Mouse (Mus musculus): Measurements from ENCODE around the gene Zfp292. TPM values are rescaled to one million over a fixed set of nuclear protein-coding genes. Genes with fewer than 3 reads are reported as not detected.

The Zfp292 gene
- polyA plus RNA-seq, 1 experiment from 2014 or later: 23.1 TPM

GRCm38 (mm10) chr4:34842826-34843225 is 39.9 kb downstream of the Zfp292 start:
- Histone ChIP-seq H3K9ac (no peak overlapping the region), H3K4me2 (no peak overlapping the region), H3K4me1 (replicated peaks) (peaks cover 10% of the 10 kb centered on the region; the same call in 1 of the 2 replicates), H3K27me3 (no peaks in the 10 kb centered on the region), H3K9me3 (no peaks in the 10 kb centered on the region), H3K36me3 (peaks cover 11% of the 10 kb centered on the region; the same call in 1 of the 2 replicates), H3K4me3 (no peak overlapping the region), H3K27ac (replicated peaks) (no peak overlapping the region)
- 91% methylated on average over 3 of the region's 3 CpGs for WGBS
- no peak for ATAC-seq (ENCODE audit: low FRiP score, low read depth)

GRCm38 (mm10) chr4:34831496-34831895 is 51.3 kb downstream of the Zfp292 start:
- Histone ChIP-seq H3K9me3 (no peaks in the 10 kb centered on the region), H3K4me3 (no peak overlapping the region), H3K4me1 (replicated peaks) (no peaks in the 10 kb centered on the region), H3K27me3 (no peaks in the 10 kb centered on the region), H3K36me3 (peaks cover 4% of the 10 kb centered on the region; the same call in 1 of the 2 replicates), H3K4me2 (no peak overlapping the region), H3K27ac (replicated peaks) (no peak overlapping the region), H3K9ac (no peak overlapping the region)
- WGBS: 92% methylated on average over 4 of the region's 4 CpGs
- no peak for ATAC-seq (ENCODE audit: low FRiP score, low read depth)

- Histone ChIP-seq H3K27me3 (no peaks in the 10 kb centered on the region), H3K36me3 (no peaks in the 10 kb centered on the region), H3K9ac (no peak overlapping the region), H3K9me3 (no peaks in the 10 kb centered on the region), H3K4me2 (no peak overlapping the region), H3K4me1 (replicated peaks) (no peaks in the 10 kb centered on the region), H3K27ac (replicated peaks) (no peak overlapping the region), H3K4me3 (no peak overlapping the region)
- no peak for ATAC-seq (ENCODE audit: low FRiP score, low read depth)
- WGBS: 91% methylated on average over 3 of the region's 3 CpGs
Observed at GRCm38 (mm10) chr4:34829456-34829855, 53.3 kb downstream of the Zfp292 start.

GRCm38 (mm10) chr4:34823901-34824300 is 58.9 kb downstream of the Zfp292 start:
- no peak overlapping the region for H3K27ac ChIP-seq (replicated peaks)
- H3K4me1 ChIP-seq (replicated peaks): no peaks in the 10 kb centered on the region
- WGBS: 79% methylated on average over 1 of the region's 1 CpGs
- H3K27me3 ChIP-seq: no peaks in the 10 kb centered on the region
- no peaks in the 10 kb centered on the region for H3K9me3 ChIP-seq
- no peak for ATAC-seq (ENCODE audit: low FRiP score, low read depth)
- H3K36me3 ChIP-seq: peaks cover 5% of the 10 kb centered on the region
- H3K4me3 ChIP-seq: no peak overlapping the region
- no peak overlapping the region for H3K9ac ChIP-seq
- no peak overlapping the region for H3K4me2 ChIP-seq

GRCm38 (mm10) chr4:34819904-34820303 is 62.9 kb downstream of the Zfp292 start:
- H3K9me3 ChIP-seq: no peaks in the 10 kb centered on the region
- H3K27me3 ChIP-seq: no peaks in the 10 kb centered on the region
- H3K36me3 ChIP-seq: peaks cover 25% of the 10 kb centered on the region
- H3K4me3 ChIP-seq: no peak overlapping the region
- H3K27ac ChIP-seq (replicated peaks): no peak overlapping the region
- H3K4me1 ChIP-seq (replicated peaks): no peaks in the 10 kb centered on the region
- no peak for ATAC-seq (ENCODE audit: low FRiP score, low read depth)
- WGBS: 94% methylated on average over 4 of the region's 4 CpGs
- H3K4me2 ChIP-seq: no peak overlapping the region
- no peak overlapping the region for H3K9ac ChIP-seq

- peaks cover 16% of the 10 kb centered on the region for H3K36me3 ChIP-seq
- H3K9me3 ChIP-seq: no peaks in the 10 kb centered on the region
- no peaks in the 10 kb centered on the region for H3K27me3 ChIP-seq
- no peaks in the 10 kb centered on the region for H3K4me1 ChIP-seq (replicated peaks)
- WGBS: 75% methylated on average over 14 of the region's 14 CpGs
- no peak overlapping the region for H3K9ac ChIP-seq
- H3K27ac ChIP-seq (replicated peaks): no peak overlapping the region
- H3K4me3 ChIP-seq: no peak overlapping the region
- peak; percentile 63; the same call in 1 of the 2 replicates for ATAC-seq (ENCODE audit: low FRiP score, low read depth)
- no peak overlapping the region for H3K4me2 ChIP-seq
Observed at GRCm38 (mm10) chr4:34801166-34802034, 81.4 kb downstream of the Zfp292 start.

- no peak overlapping the region for H3K9ac ChIP-seq
- H3K4me3 ChIP-seq: no peak overlapping the region
- no peaks in the 10 kb centered on the region for H3K4me1 ChIP-seq (replicated peaks)
- no peak for ATAC-seq (ENCODE audit: low FRiP score, low read depth)
- H3K27me3 ChIP-seq: no peaks in the 10 kb centered on the region
- H3K4me2 ChIP-seq: no peak overlapping the region
- no peak overlapping the region for H3K27ac ChIP-seq (replicated peaks)
- 93% methylated on average over 2 of the region's 2 CpGs for WGBS
- H3K36me3 ChIP-seq: no peaks in the 10 kb centered on the region
- no peaks in the 10 kb centered on the region for H3K9me3 ChIP-seq
Observed at GRCm38 (mm10) chr4:34798005-34798404, 84.8 kb downstream of the Zfp292 start.

GRCm38 (mm10) chr4:34797294-34797983 is 85.3 kb downstream of the Zfp292 start:
- ATAC-seq (ENCODE audit: low FRiP score, low read depth): no peak
- Histone ChIP-seq H3K4me2 (no peak overlapping the region), H3K4me3 (no peak overlapping the region), H3K36me3 (no peaks in the 10 kb centered on the region), H3K27ac (replicated peaks) (no peak overlapping the region), H3K9ac (no peak overlapping the region), H3K9me3 (no peaks in the 10 kb centered on the region), H3K4me1 (replicated peaks) (no peaks in the 10 kb centered on the region), H3K27me3 (no peaks in the 10 kb centered on the region)
- WGBS: 83% methylated on average over 8 of the region's 8 CpGs

GRCm38 (mm10) chr4:34796294-34796693 is 86.5 kb downstream of the Zfp292 start:
- Histone ChIP-seq H3K4me1 (replicated peaks) (no peaks in the 10 kb centered on the region), H3K27ac (replicated peaks) (no peak overlapping the region), H3K9ac (no peak overlapping the region), H3K4me3 (no peak overlapping the region), H3K4me2 (no peak overlapping the region), H3K36me3 (no peaks in the 10 kb centered on the region), H3K27me3 (no peaks in the 10 kb centered on the region), H3K9me3 (no peaks in the 10 kb centered on the region)
- 78% methylated on average over 5 of the region's 5 CpGs for WGBS
- ATAC-seq (ENCODE audit: low FRiP score, low read depth): 0 out of 2 replicates have a peak, but pooled peaks have one; percentile 54

- no peak overlapping the region for H3K4me2 ChIP-seq
- H3K36me3 ChIP-seq: no peaks in the 10 kb centered on the region
- no peak for ATAC-seq (ENCODE audit: low FRiP score, low read depth)
- no peak overlapping the region for H3K27ac ChIP-seq (replicated peaks)
- no peak overlapping the region for H3K4me3 ChIP-seq
- H3K27me3 ChIP-seq: no peaks in the 10 kb centered on the region
- H3K9me3 ChIP-seq: no peaks in the 10 kb centered on the region
- WGBS: 90% methylated on average over 3 of the region's 3 CpGs
- no peak overlapping the region for H3K9ac ChIP-seq
- H3K4me1 ChIP-seq (replicated peaks): no peaks in the 10 kb centered on the region
Observed at GRCm38 (mm10) chr4:34786476-34786875, 96.3 kb downstream of the Zfp292 start.

GRCm38 (mm10) chr4:34785646-34786045 is 97.1 kb downstream of the Zfp292 start:
- H3K27me3 ChIP-seq: no peaks in the 10 kb centered on the region
- no peaks in the 10 kb centered on the region for H3K4me1 ChIP-seq (replicated peaks)
- no peak overlapping the region for H3K4me2 ChIP-seq
- 81% methylated on average over 2 of the region's 2 CpGs for WGBS
- H3K4me3 ChIP-seq: no peak overlapping the region
- no peaks in the 10 kb centered on the region for H3K9me3 ChIP-seq
- ATAC-seq (ENCODE audit: low FRiP score, low read depth): no peak
- no peak overlapping the region for H3K9ac ChIP-seq
- no peak overlapping the region for H3K27ac ChIP-seq (replicated peaks)
- H3K36me3 ChIP-seq: no peaks in the 10 kb centered on the region

GRCm38 (mm10) chr4:34784865-34785264 is 97.9 kb downstream of the Zfp292 start:
- H3K27me3 ChIP-seq: no peaks in the 10 kb centered on the region
- H3K4me2 ChIP-seq: no peak overlapping the region
- H3K4me3 ChIP-seq: no peak overlapping the region
- H3K36me3 ChIP-seq: no peaks in the 10 kb centered on the region
- no peak; the same call in 1 of the 2 replicates for ATAC-seq (ENCODE audit: low FRiP score, low read depth)
- H3K27ac ChIP-seq (replicated peaks): no peak overlapping the region
- no peaks in the 10 kb centered on the region for H3K4me1 ChIP-seq (replicated peaks)
- no peak overlapping the region for H3K9ac ChIP-seq
- 61% methylated on average over 5 of the region's 5 CpGs for WGBS
- no peaks in the 10 kb centered on the region for H3K9me3 ChIP-seq
